Mouse (Mus musculus): ENCODE measurements around the gene Olfr391-ps.

Gene Olfr391-ps

DNA sequence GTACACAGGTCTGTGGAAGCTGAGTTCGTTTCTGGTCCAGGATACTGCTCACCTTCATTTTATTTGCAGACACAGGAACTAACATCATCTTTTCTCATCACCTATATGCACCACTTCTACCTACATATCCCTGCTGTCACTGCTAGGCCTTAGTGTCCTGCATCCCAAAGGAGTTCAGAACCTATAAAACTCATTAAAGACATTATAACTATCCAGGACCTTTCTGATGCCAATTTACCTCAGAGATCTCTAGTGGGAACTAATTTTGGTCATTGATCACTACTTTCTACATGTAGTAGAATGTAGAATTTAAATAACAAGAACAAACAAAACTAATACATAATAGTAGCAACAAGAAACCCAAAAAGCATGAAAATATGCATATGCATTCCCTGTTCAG is at the start of gene Olfr391-ps:
Gene Olfr391-ps, minus strand, starts transcription at position 101 of the 400 bp plus-strand sequence.
- DNase-seq (ENCODE audit: low spot score in 2 of 2): no peak

- no peak for DNase-seq (ENCODE audit: low spot score in 2 of 2)
Observed at GRCm38 (mm10) chr11:73851354-73851753, 48.5 kb upstream of the Olfr391-ps start, which contains the start of gene Olfr393. Olfr393 (minus strand) TSS chr11:73851454.

GRCm38 (mm10) chr11:73816949-73817348 is 14.1 kb upstream of the Olfr391-ps start, which contains the start of gene Olfr392:
Olfr392 (minus strand) TSS chr11:73817049.
- DNase-seq (ENCODE audit: low spot score in 2 of 2): no peak

GRCm38 (mm10) chr11:73782664-73783063 is 20.2 kb downstream of the Olfr391-ps start, which contains the start of gene Olfr390:
Olfr390 (plus strand) TSS chr11:73782964.
- no peak for DNase-seq (ENCODE audit: low spot score in 2 of 2)

GRCm38 (mm10) chr11:73780613-73781012 is 22.2 kb downstream of the Olfr391-ps start, which contains the start of gene Olfr389:
Olfr389 (minus strand) TSS chr11:73780713.
- DNase-seq (ENCODE audit: low spot score in 2 of 2): no peak

- no peak for DNase-seq (ENCODE audit: low spot score in 2 of 2)
Observed at GRCm38 (mm10) chr11:73759115-73759514, 43.7 kb downstream of the Olfr391-ps start.

Data from frontal cortex, postnatal 36 days (tissue).